Mouse (Mus musculus) neural tube, embryonic 14.5 days (tissue): ENCODE measurements around the gene Slmap. TPM values are rescaled to one million over a fixed set of nuclear protein-coding genes. Genes with fewer than 3 reads are reported as not detected.
"Not testable (repeated sequence)": the region's sequence is repeated elsewhere in the genome, so short reads cannot be mapped to it uniquely, and the experiment has no call there.

Experiments
- ATAC-seq: fragments of 200-750 bp; cut with Nextera tagmentation; 2 replicates; pipeline ENCODE4 v1.8.0; 2017; ENCODE audit warnings: low read depth, mild to moderate bottlenecking, moderate TSS enrichment, moderate library complexity
- H3K27ac ChIP-seq: fragments of 300-500 bp; sonication (generic); 2 replicates; pipeline ENCODE4 v1.5.1; 2014; ENCODE audit warnings: low read depth, mild to moderate bottlenecking, control low read depth, low read length, moderate library complexity, mixed read lengths
- H3K27me3 ChIP-seq: fragments of 300-500 bp; sonication (generic); 2 replicates; pipeline ENCODE4 v1.6.1; 2014; ENCODE audit warnings: low read length; ENCODE audit not compliant: control insufficient read depth, insufficient read depth
- H3K36me3 ChIP-seq: fragments of 300-500 bp; sonication (generic); 2 replicates; pipeline ENCODE4 v1.6.1; 2014; ENCODE audit warnings: low read length, mixed read lengths; ENCODE audit not compliant: control insufficient read depth, insufficient read depth
- H3K4me1 ChIP-seq: fragments of 300-500 bp; sonication (generic); 2 replicates; pipeline ENCODE4 v1.6.1; 2014; ENCODE audit warnings: low read length; ENCODE audit not compliant: control insufficient read depth, insufficient read depth
- H3K4me2 ChIP-seq: fragments of 300-500 bp; sonication (generic); 2 replicates; pipeline ENCODE4 v1.6.1; 2014; ENCODE audit warnings: mild to moderate bottlenecking, low read depth, low read length, control low read depth
- H3K4me3 ChIP-seq: fragments of 300-500 bp; sonication (generic); 2 replicates; pipeline ENCODE4 v1.5.1; 2014; ENCODE audit warnings: low read depth, low read length, control low read depth, mixed read lengths
- H3K9ac ChIP-seq: fragments of 300-500 bp; sonication (generic); replicated peaks from 2 replicates; pipeline ENCODE4 v1.6.1; 2014; ENCODE audit warnings: low read depth, mild to moderate bottlenecking, control low read depth, low read length, mixed read lengths
- H3K9me3 ChIP-seq: fragments of 300-500 bp; sonication (generic); 2 replicates; pipeline ENCODE4 v1.6.1; 2016; ENCODE audit warnings: low read length; ENCODE audit not compliant: control insufficient read depth
- WGBS: fragments of 180-500 bp; shearing (Covaris S2); extraction: QIAGEN DNeasy Blood & Tissue Kit; methylation state at CpG from one replicate; pipeline ENCODE4 v1.1.7; 2014; 5-methylcytosine and 5-hydroxymethylcytosine counted together
- polyA plus RNA-seq: library from polyadenylated mRNA; unstranded; fragments of >200 nt; fragmentation: Nextera tagmentation; extraction: Ambion mirVana; gene quantifications from 2 replicates; pipeline ENCODE4 v1.2.1, GENCODE M21; 2014

The Slmap gene
- 18.4 and 22.6 TPM in 2 replicates for polyA plus RNA-seq

DNA sequence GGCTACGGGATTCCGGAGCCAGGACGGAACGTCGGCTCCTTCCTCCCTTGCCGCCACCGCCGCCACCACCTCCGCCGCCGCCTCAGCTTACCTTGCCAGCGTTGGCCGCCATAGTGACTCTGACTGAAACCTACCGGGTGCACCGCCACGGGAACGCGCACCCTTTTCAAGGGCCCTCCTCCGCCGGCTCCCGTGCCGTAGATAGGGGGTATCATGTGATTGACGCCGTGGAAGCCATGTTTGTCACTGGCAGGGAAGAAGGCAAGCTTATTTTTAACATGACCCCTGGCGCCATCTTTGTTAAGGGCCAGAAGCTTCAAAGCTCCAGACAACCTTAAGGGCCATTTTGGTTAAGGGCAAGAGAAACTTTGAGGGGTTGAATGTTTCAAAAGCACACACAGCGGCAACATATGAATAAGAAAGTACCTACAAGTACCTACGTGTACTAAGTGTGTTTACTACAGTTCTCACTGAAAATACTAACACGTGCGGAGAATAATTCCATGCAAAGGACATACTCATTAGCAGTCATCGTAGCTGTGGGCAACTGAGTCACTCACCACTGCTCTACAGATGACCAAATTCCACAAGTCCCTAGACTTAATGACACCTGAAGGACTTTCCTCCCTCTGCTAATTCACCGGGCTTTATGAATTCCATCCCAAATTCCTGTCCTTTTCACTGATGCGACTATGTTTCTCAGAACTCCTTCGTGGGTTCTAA lies at the start of gene Slmap:
Gene Slmap (minus strand): TSS at position 175 of the 723 bp plus-strand sequence.
- H3K36me3 ChIP-seq: no peaks in the 10 kb centered on the region
- peak within 1 kb of the TSS; percentile 90 for H3K4me2 ChIP-seq
- 12% methylated on average over 31 of the region's 33 CpGs for WGBS

DNA sequence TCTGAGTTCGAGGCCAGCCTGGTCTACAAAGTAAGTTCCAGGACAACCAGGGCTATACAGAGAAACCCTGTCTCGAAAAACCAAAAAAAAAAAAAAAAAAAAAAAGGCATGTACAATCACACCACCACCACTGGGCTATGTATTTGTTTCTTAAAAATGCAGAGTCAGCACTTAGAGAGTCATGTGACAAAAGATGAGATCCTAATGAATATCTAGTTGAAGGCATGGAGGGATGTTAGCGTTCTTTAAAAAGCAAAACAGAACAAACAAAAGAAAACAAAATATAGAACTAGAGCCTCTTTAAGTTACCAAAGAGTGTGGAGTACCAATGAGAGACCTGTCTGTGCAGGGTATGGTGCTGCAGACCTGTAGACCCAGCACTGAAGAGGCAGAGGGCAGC lies 48.9 kb upstream of the Slmap start:
- H3K9ac ChIP-seq: no peak overlapping the region
- no peak overlapping the region for H3K4me3 ChIP-seq
- H3K36me3 ChIP-seq: no peaks in the 10 kb centered on the region
- WGBS: 96% methylated on average over 3 of the region's 3 CpGs
- no peak overlapping the region for H3K27ac ChIP-seq
- H3K4me2 ChIP-seq: no peak overlapping the region
- no peak for ATAC-seq
- no peaks in the 10 kb centered on the region; the same call in 1 of the 2 replicates for H3K27me3 ChIP-seq
- H3K4me1 ChIP-seq: peaks cover 14% of the 10 kb centered on the region; the same call in 1 of the 2 replicates
- no peaks in the 10 kb centered on the region for H3K9me3 ChIP-seq

More for the DNA sequence above, at the start of gene Slmap:
- H3K27ac ChIP-seq: peak within 1 kb of the TSS; percentile 83
- H3K9ac ChIP-seq: peak within 1 kb of the TSS; percentile 90
- H3K4me1 ChIP-seq: peaks cover 26% of the 10 kb centered on the region
- H3K9me3 ChIP-seq: no peaks in the 10 kb centered on the region
- peak; percentile 95 for ATAC-seq
- peak within 1 kb of the TSS; percentile 97 for H3K4me3 ChIP-seq
- no peaks in the 10 kb centered on the region for H3K27me3 ChIP-seq

DNA sequence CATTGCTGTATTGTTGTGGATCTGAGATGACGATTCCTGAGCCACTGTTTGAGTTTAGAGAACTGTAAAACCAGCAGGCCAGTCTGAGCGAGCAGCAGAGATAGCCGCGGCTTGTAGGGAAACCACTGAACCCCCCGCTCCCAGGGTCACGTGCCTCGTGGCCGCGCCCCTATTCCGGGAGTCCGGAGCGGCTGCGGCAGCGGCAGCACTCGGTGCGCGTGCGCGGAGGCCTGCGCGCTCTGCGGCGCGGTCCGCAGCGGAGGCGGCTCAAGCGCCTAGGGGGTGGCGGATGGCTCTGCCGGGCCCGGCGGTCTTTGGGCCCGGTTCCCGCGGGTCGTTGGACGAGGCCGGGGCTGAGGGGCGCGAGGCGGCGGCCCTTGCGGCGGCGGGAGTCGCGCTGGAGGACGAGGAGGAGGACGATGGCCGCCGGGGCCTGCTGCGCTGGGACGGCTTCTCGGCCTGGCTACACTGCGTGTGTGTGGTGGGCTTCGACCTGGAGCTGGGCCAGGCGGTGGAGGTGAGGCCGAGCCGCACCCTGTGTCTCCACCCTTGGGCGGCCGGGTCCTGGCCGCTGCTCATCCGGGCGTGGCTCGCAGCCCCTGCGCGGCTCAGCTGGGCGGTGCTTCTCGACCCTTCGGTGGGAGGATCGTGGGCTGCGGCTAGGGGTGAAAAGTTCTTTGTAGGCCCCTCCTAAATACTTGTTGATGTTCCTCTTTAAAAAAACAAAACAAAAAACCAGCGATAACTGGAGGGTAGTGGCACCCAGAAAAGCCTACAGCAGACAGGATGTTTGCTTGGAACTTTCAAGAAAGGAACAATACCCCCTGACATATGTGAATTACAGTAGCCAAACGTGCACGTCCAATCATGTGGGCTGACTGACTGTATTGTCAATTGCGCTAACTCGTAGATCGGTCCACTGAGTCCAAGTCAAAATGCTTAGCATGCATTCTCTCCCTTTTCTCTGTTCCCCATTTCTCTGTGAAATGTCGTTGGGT lies 44.9 kb upstream of the Slmap start:
- Histone ChIP-seq H3K9me3 (no peaks in the 10 kb centered on the region), H3K9ac (peak overlapping the region; percentile 100), H3K27ac (peak overlapping the region; percentile 96), H3K4me1 (peaks cover 14% of the 10 kb centered on the region; the same call in 1 of the 2 replicates), H3K36me3 (no peaks in the 10 kb centered on the region), H3K4me2 (peak overlapping the region; percentile 91), H3K4me3 (peak overlapping the region; percentile 97), H3K27me3 (no peaks in the 10 kb centered on the region; the same call in 1 of the 2 replicates)
- peak; percentile 97 for ATAC-seq
- WGBS: under 1% methylated on average over 79 of the region's 79 CpGs

DNA sequence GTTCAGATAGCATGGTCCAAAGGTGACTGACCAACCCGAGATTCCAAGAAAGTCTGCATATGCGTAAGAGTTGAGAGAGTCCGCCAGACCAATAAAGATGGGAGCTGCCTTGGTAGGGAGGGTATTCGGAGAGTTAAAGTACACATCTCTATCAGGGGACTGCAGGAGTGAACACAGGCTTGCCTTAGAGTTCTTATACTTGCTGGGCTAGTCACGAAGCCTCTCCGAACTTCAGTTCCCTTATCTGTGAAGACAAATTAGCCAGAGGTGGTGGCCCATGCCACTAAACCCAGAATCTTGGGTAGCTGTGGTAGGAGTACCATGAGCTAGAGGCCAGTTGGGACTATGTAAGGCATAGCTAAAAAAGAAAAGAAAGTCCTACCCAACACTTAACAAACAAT lies 44.1 kb upstream of the Slmap start:
- no peak overlapping the region for H3K9ac ChIP-seq
- H3K27me3 ChIP-seq: no peaks in the 10 kb centered on the region; the same call in 1 of the 2 replicates
- peaks cover 14% of the 10 kb centered on the region; the same call in 1 of the 2 replicates for H3K4me1 ChIP-seq
- 76% methylated on average over 6 of the region's 6 CpGs for WGBS
- H3K4me3 ChIP-seq: peak overlapping the region; percentile 97
- no peaks in the 10 kb centered on the region for H3K9me3 ChIP-seq
- 0 out of 2 replicates have a peak, but pooled peaks have one; percentile 29 for ATAC-seq
- H3K27ac ChIP-seq: no peak overlapping the region
- H3K4me2 ChIP-seq: peak overlapping the region; percentile 11; the same call in 1 of the 2 replicates
- no peaks in the 10 kb centered on the region for H3K36me3 ChIP-seq

DNA sequence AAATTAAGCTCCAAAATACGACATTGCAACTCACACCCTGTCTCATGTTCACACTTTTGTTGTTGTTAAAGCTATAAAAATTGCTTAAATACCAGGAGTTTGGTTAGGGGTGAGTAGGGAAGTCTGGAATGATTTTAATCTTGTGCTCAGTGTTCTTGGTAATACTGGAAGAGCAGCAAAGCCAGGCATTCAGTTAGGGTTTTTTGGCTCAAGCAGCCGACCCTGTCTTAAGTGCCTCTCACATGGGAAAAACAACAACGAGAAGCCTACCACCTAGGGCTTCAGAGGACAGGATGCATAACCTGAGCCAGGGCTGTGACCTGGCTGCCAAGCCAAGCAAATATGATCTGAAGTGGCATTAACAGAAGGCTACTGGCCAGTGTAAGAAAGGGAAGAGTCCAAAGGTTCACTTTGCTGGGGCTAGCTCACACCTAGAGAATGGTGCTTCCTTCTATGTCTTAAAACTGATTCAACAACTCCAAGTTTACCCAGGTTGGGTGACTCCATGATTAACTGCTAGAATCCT lies 41.6 kb upstream of the Slmap start:
- no peak for ATAC-seq
- WGBS: 73% methylated on average over 3 of the region's 3 CpGs
- H3K36me3 ChIP-seq: no peaks in the 10 kb centered on the region

DNA sequence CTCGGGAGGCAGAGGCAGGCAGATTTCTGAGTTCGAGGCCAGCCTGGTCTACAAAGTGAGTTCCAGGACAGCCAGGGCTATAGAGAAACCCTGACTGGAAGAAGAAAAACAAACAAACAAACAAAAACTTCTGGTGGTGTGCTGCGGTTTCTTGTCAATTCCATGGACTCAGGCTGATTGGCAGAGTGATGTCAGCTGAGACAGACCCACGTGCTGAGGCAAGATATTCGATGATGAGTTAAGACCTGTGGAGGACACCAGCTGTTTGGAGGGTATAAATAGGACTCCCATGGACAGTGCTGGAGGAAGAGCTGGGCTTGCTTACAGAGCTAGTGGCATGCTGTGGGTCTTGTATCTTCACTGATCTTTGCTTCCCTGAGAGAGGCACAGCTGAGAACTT lies 38.8 kb upstream of the Slmap start, which contains the start of gene Dennd6a:
Gene Dennd6a (plus strand): TSS at position 301 of the 400 bp plus-strand sequence.
- H3K9me3 ChIP-seq, H3K36me3 ChIP-seq, H3K4me3 ChIP-seq, H3K4me2 ChIP-seq, ATAC-seq, H3K27me3 ChIP-seq, H3K9ac ChIP-seq, H3K4me1 ChIP-seq, H3K27ac ChIP-seq: not testable (repeated sequence)
- WGBS: 90% methylated on average over 5 of the region's 5 CpGs

More for the DNA sequence above, 41.6 kb upstream of the Slmap start:
- Histone ChIP-seq H3K4me1 (peaks cover 13% of the 10 kb centered on the region; the same call in 1 of the 2 replicates), H3K4me3 (no peak overlapping the region), H3K27me3 (no peaks in the 10 kb centered on the region; the same call in 1 of the 2 replicates), H3K9me3 (no peaks in the 10 kb centered on the region), H3K4me2 (no peak overlapping the region), H3K27ac (no peak overlapping the region), H3K9ac (no peak overlapping the region)

DNA sequence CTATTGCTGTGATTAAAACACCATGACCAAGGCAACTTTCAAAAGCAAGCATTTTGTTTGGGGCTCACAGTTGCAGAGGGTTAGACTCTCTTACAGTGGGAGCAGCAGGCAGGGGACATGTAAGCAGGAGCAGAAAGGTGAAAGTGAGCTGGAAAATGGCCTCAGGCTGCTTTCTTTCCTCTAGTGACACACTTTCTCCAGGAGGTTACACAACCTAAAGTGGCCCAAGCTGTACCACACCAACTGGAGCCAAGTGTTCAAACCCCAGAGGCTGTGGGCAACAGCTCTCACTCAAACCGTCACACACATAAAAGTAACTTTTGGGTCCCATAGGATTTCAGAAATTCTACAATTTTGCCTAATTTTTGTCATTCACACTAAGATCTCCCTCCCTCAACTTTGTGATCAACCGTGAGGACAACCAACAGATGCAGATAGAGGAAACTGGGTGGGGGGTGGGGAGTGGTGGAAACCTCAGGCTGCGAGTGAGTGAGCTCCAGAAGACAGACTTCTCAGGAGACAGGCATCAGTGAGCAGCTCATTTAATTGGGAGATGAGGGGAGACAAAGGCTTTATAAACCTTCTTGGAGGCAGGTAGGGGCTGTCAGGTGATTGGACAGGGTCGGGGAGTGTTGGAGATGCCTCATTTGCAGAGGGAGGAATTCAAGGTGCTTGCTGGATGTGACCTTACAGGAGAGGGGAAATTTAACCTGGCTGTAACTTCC lies 37.4 kb upstream of the Slmap start:
- H3K27me3 ChIP-seq: no peaks in the 10 kb centered on the region
- no peaks in the 10 kb centered on the region for H3K9me3 ChIP-seq
- no peak for ATAC-seq
- H3K4me1 ChIP-seq: no peaks in the 10 kb centered on the region
- no peak overlapping the region for H3K27ac ChIP-seq
- no peaks in the 10 kb centered on the region for H3K36me3 ChIP-seq
- no peak overlapping the region for H3K4me3 ChIP-seq
- 69% methylated on average over 4 of the region's 4 CpGs for WGBS
- no peak overlapping the region for H3K9ac ChIP-seq
- no peak overlapping the region for H3K4me2 ChIP-seq

DNA sequence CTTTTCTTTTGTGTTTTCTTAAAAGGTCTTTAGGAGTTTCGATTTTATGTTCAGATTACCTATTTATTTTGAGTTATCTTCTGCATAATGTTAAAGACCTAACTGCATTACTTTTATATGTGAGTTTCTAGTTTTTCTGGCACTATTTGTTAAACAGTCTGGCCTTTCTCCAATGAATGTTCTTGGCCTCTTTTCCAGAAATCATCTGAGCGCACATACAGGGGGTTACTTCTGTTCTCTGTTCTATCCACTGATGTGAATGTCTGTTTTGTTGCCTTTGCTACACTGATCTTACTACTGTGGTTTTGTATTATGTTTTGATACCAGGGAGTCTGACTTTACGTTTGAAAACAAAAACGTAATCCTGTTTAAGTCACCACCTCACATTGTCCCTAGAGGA lies 35.1 kb upstream of the Slmap start:
- Histone ChIP-seq H3K27me3 (no peaks in the 10 kb centered on the region), H3K27ac (no peak overlapping the region), H3K4me1 (no peaks in the 10 kb centered on the region), H3K9ac (no peak overlapping the region), H3K9me3 (no peaks in the 10 kb centered on the region), H3K36me3 (no peaks in the 10 kb centered on the region), H3K4me3 (no peak overlapping the region), H3K4me2 (no peak overlapping the region)
- no peak for ATAC-seq
- 88% methylated on average over 4 of the region's 4 CpGs for WGBS
